Mouse (Mus musculus): Measurements from ENCODE around the gene Mtr. TPM values are rescaled to one million over a fixed set of nuclear protein-coding genes. Genes with fewer than 3 reads are reported as not detected.
A peak's percentile ranks its signal among the peaks of the same experiment; 100 is the strongest.

Mtr gene
- polyA plus RNA-seq (2012; ENCODE audit: insufficient read depth, insufficient read length, low replicate concordance, missing spikeins), result not detected in 2 replicates

DNA sequence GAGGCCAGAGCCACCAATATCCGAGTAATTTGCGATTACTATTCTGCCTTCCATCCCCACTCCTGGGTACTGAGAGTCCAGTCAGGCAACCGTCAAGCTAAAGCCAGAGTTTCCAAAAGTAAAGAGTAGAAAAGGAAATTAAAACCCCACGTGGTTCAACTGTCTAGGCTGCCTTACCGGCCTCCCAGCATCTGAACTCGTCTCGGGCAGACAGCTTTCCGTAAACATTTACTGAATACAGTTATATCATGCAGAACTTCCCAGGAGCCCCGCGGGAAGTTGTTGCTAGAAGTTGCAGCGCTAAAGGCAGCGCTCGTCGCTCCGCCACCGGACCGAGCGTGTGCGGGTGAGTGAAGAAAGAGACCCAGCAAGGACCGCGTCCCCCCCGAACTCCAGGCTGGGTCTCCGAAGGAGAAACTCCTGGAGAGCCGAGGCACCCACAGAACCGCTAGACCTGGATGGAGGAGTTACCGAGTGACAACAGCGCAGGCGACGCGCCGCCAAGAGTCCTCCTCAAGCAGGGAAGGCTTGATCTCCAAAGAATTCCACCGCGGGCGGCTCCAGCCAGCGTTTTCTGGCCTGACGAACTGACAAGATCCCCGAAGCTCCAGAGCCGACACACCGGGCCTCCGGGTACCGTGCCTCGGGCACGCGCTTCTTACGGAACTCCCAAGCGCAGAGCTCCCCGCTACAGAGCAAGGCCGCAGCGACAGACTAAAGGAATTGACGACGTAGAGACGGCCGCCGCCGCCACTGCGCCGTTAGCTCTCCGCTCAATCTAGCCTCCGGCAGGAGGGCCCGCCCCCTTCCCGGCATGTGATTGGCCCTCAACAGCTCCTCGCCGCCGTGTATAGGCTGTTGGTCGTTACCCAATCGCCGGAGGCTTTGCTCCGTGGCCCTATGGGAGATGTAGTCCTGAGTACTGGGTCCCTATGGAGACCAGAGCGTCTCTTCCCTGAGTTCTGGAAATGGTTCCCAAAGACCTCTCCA, at the start of gene Mtr:
Gene Mtr (minus strand): TSS at position 723 of the 990 bp plus-strand sequence.
- H3K4me3 ChIP-seq (ENCODE audit: insufficient read depth, low read depth, low read length), result peak within 1 kb of the TSS; percentile 79
- under 1% methylated on average over 69 of the region's 69 CpGs for WGBS
- TF ChIP-seq POLR2A (IDR thresholded peaks at IDR 0.05; ENCODE audit: insufficient read depth, low read depth, low read length) (peak; percentile 91), CTCF (IDR thresholded peaks at IDR 0.05; ENCODE audit: insufficient read depth, low read depth, low read length) (no peak)
- H3K27ac ChIP-seq (ENCODE audit: insufficient read depth, low read depth, low read length), result peak within 1 kb of the TSS; percentile 40; the same call in 1 of the 2 replicates
- no peaks in the 10 kb centered on the region for H3K4me1 ChIP-seq (ENCODE audit: control insufficient read depth, insufficient read depth, low read length)

DNA sequence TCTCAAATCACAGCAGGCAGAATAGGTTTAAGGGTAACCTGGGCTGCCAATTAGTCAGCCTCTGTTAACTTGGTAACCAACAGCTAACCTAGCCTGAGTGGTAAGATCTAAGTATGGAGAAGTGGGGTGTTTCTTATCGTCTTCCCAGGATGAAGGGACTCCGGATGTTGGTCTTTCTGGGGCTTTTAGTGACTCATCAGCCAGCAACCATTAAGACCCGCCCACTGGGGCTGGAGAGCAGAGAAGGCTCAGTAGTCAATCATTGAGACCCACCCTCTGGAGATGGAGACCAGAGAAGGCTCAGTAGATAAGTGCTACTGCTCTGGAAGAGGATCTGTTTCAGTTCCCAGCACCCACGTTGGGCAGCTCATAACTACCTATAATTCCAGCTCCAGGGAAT, 49.4 kb upstream of the Mtr start:
- Histone ChIP-seq H3K4me1 (ENCODE audit: control insufficient read depth, insufficient read depth, low read length) (peaks cover 3% of the 10 kb centered on the region; the same call in 1 of the 2 replicates), H3K4me3 (ENCODE audit: insufficient read depth, low read depth, low read length) (no peak overlapping the region), H3K27ac (ENCODE audit: insufficient read depth, low read depth, low read length) (no peak overlapping the region)
- 69% methylated on average over 4 of the region's 4 CpGs for WGBS
- TF ChIP-seq CTCF (IDR thresholded peaks at IDR 0.05; ENCODE audit: insufficient read depth, low read depth, low read length) (no peak), POLR2A (IDR thresholded peaks at IDR 0.05; ENCODE audit: insufficient read depth, low read depth, low read length) (no peak)

DNA sequence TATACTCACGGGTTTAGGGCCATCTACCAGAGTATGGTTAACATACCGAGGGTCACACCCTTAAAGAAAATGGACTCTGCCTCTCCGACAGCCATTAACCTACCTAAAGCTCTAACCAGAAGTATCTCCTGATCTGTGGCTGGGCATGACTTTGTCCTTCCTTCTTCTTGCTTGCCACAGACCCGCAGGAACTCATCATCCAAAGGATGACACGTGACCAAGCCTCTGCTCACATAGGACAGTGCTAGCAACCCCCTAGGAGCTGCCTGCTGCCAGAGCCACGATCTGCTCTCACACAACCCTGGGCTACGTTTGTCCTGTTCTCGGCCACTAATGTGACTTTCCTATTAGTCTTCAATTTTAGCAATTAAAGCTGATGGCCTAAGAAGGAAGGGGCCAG, 47.6 kb upstream of the Mtr start:
- Histone ChIP-seq H3K4me1 (ENCODE audit: control insufficient read depth, insufficient read depth, low read length) (no peaks in the 10 kb centered on the region), H3K4me3 (ENCODE audit: insufficient read depth, low read depth, low read length) (no peak overlapping the region), H3K27ac (ENCODE audit: insufficient read depth, low read depth, low read length) (no peak overlapping the region)
- WGBS, result 94% methylated on average over 8 of the region's 8 CpGs
- TF ChIP-seq POLR2A (IDR thresholded peaks at IDR 0.05; ENCODE audit: insufficient read depth, low read depth, low read length) (no peak), CTCF (IDR thresholded peaks at IDR 0.05; ENCODE audit: insufficient read depth, low read depth, low read length) (no peak)

DNA sequence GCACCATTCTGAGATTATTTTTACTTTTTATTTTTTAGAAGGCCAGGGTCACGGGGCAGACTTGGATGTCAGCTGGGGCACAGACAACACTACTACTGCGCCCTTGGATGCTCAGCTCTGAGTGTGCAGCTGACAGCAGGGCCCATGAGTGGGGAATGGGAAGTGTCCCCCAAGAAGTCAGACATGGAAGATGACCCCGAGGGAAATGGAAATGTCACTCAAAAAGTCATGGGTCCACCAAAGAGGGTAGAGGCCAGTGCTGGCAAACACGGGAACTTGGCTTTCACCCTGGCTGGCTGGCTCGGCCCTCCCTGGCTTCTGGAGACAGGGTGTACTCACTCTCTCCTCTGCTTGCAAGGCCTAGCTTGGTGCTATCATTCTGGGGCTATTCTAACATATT, 47.1 kb upstream of the Mtr start:
- 94% methylated on average over 5 of the region's 5 CpGs for WGBS

DNA sequence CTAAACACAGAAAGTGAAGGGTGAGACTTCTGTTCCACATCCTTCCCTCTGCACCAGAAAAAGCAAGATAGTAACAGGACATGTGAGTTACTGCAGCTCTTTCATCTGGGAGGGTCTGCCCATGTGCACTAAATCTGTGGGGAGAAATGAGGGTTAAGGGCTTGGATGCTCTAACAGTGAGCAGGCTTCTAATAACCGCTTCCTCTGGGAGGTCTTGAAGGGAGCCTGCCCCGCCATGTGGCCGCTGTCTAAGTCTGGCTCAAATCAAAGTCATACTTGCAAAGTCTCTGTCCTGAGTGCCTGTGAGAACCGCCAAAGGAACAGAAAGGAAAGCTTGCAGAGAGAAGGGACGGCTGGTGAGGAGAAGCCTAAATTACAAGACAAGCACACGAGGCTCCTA, 39.9 kb upstream of the Mtr start:
- Histone ChIP-seq H3K27ac (ENCODE audit: insufficient read depth, low read depth, low read length) (no peak overlapping the region), H3K4me3 (ENCODE audit: insufficient read depth, low read depth, low read length) (no peak overlapping the region), H3K4me1 (ENCODE audit: control insufficient read depth, insufficient read depth, low read length) (no peaks in the 10 kb centered on the region)
- TF ChIP-seq POLR2A (IDR thresholded peaks at IDR 0.05; ENCODE audit: insufficient read depth, low read depth, low read length) (no peak), CTCF (IDR thresholded peaks at IDR 0.05; ENCODE audit: insufficient read depth, low read depth, low read length) (no peak)
- 87% methylated on average over 6 of the region's 6 CpGs for WGBS

More for the DNA sequence above, 47.1 kb upstream of the Mtr start:
- Histone ChIP-seq H3K4me3 (ENCODE audit: insufficient read depth, low read depth, low read length) (no peak overlapping the region), H3K4me1 (ENCODE audit: control insufficient read depth, insufficient read depth, low read length) (no peaks in the 10 kb centered on the region), H3K27ac (ENCODE audit: insufficient read depth, low read depth, low read length) (no peak overlapping the region)
- TF ChIP-seq CTCF (IDR thresholded peaks at IDR 0.05; ENCODE audit: insufficient read depth, low read depth, low read length) (no peak), POLR2A (IDR thresholded peaks at IDR 0.05; ENCODE audit: insufficient read depth, low read depth, low read length) (no peak)

DNA sequence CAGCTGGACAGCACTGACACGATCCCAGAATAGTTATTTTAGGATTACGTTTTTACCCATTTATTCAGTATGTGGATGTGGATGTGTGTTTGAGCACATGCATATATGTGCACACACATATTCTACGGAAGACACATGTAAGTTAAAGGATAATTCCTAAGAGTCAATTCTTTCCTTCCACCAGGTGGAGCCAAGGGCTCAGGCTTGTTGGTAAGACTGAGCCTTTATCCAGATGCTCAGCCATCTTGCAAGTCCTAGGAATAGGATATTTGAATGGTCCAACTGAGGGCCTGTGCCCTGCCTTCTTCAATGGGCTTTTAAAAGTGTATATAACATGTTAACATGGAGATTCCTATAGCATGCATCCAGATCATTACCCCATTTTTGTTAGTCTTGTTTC, 38.8 kb upstream of the Mtr start:
- TF ChIP-seq POLR2A (IDR thresholded peaks at IDR 0.05; ENCODE audit: insufficient read depth, low read depth, low read length) (no peak), CTCF (IDR thresholded peaks at IDR 0.05; ENCODE audit: insufficient read depth, low read depth, low read length) (no peak)
- no peak overlapping the region for H3K27ac ChIP-seq (ENCODE audit: insufficient read depth, low read depth, low read length)
- H3K4me3 ChIP-seq (ENCODE audit: insufficient read depth, low read depth, low read length), result no peak overlapping the region
- H3K4me1 ChIP-seq (ENCODE audit: control insufficient read depth, insufficient read depth, low read length), result no peaks in the 10 kb centered on the region
- 68% methylated on average over 3 of the region's 3 CpGs for WGBS

DNA sequence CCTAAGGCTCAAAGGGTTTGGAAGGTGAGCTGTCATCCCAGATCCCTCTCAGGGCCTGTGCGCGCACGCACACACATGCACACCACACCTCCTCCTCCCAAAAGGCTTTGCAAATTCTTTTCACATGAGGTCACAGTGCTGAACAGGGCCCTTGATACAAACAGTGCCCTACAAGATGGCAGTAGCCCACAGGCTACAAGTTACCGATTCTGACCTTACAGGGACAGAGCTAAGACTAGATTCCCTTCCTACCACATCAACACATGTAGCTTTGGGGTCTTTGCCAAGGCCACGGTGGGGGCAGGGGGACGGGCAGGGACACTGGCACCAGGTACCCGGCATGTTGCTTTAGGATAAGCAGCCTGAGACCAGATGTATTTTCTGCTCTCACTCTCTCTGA, 35.9 kb upstream of the Mtr start:
- Histone ChIP-seq H3K4me1 (ENCODE audit: control insufficient read depth, insufficient read depth, low read length) (no peaks in the 10 kb centered on the region), H3K27ac (ENCODE audit: insufficient read depth, low read depth, low read length) (no peak overlapping the region), H3K4me3 (ENCODE audit: insufficient read depth, low read depth, low read length) (no peak overlapping the region)
- 83% methylated on average over 7 of the region's 7 CpGs for WGBS
- no peak for TF ChIP-seq POLR2A (IDR thresholded peaks at IDR 0.05; ENCODE audit: insufficient read depth, low read depth, low read length)
- no peak for TF ChIP-seq CTCF (IDR thresholded peaks at IDR 0.05; ENCODE audit: insufficient read depth, low read depth, low read length)

DNA sequence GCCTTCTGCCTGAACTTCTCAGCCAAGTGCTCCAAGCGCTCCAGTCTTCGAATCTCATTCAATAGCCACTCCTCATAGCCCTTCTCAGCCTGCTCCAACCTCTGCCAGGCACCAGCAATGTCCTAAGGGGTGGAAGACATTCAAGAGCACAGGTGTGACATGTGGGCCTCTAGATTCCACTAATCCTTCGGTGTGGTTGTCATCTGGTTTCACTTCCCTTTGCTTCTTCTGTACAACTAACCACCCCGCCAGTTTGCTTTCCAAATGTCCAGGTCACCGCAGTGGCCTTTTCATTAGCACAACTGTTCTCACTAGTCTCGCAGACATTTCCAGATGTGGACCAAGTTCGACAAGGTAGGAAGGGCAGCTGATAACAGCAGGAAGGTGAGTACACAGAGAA, 32.8 kb upstream of the Mtr start:
- Histone ChIP-seq H3K4me3 (ENCODE audit: insufficient read depth, low read depth, low read length) (no peak overlapping the region), H3K4me1 (ENCODE audit: control insufficient read depth, insufficient read depth, low read length) (no peaks in the 10 kb centered on the region), H3K27ac (ENCODE audit: insufficient read depth, low read depth, low read length) (no peak overlapping the region)
- TF ChIP-seq POLR2A (IDR thresholded peaks at IDR 0.05; ENCODE audit: insufficient read depth, low read depth, low read length) (no peak), CTCF (IDR thresholded peaks at IDR 0.05; ENCODE audit: insufficient read depth, low read depth, low read length) (no peak)
- WGBS, result 88% methylated on average over 7 of the region's 7 CpGs

DNA sequence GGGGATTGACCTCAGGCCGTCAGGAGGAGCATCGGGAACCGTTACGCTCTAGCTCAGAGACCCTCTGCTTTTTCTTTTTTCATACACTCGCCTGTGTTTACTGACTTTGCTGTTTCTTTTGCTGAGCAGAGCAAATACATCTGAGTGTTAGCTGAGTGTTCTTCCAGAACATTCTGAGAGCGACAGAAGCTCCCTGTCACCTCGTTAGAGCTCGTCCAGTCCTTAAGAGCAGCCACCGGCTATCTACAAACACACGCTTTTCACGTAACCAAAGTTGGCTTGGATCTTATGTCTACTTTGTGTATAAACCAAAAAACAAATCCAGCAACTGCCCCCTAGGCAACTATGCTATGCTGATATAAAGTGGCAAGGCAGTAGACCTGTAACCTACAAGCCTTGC, 26.6 kb upstream of the Mtr start:
- WGBS, result 90% methylated on average over 11 of the region's 11 CpGs
- H3K4me3 ChIP-seq (ENCODE audit: insufficient read depth, low read depth, low read length), result no peak overlapping the region
- TF ChIP-seq CTCF (IDR thresholded peaks at IDR 0.05; ENCODE audit: insufficient read depth, low read depth, low read length) (no peak), POLR2A (IDR thresholded peaks at IDR 0.05; ENCODE audit: insufficient read depth, low read depth, low read length) (no peak)
- H3K27ac ChIP-seq (ENCODE audit: insufficient read depth, low read depth, low read length), result no peak overlapping the region
- H3K4me1 ChIP-seq (ENCODE audit: control insufficient read depth, insufficient read depth, low read length), result no peaks in the 10 kb centered on the region

Data from olfactory bulb, adult 2 months (tissue).